Mouse (Mus musculus) monocyte, adult 5-6 weeks (primary cell): Measurements from ENCODE around the gene Casp6. TPM values are rescaled to one million over a fixed set of nuclear protein-coding genes. Genes with fewer than 3 reads are reported as not detected.

ENCODE experiments used
- ATAC-seq: fragments of 153-309, 156-312 bp; replicated peaks from 2 replicates; pipeline ENCODE4 v1.8.0; 2017; ENCODE audit warnings: mild to moderate bottlenecking; ENCODE audit not compliant: low TSS enrichment, insufficient number of reproducible peaks, severe bottlenecking, poor library complexity, low FRiP score
- total RNA-seq: library from RNA; stranded (forward); fragments of 200-1000, 200-491, 200-594 nt; gene quantifications from 3 replicates; pipeline ENCODE4 v1.2.3, GENCODE M21; 2017

The Casp6 gene
- total RNA-seq, 1 experiment from 2014 or later: 15.4 TPM

GRCm38 (mm10) chr3:129912025-129912424 lies 10.8 kb downstream of the Casp6 start:
- no peak for ATAC-seq

GRCm38 (mm10) chr3:129913241-129913640 lies 12.0 kb downstream of the Casp6 start:
- ATAC-seq: no peak

- ATAC-seq: no peak
These were observed 16.2 kb downstream of the Casp6 start for GRCm38 (mm10) chr3:129917424-129917823.

GRCm38 (mm10) chr3:129918434-129918833 lies 17.2 kb downstream of the Casp6 start:
- peak; percentile 63; the same call in 1 of the 2 replicates for ATAC-seq

- no peak for ATAC-seq
These were observed 22.4 kb downstream of the Casp6 start for GRCm38 (mm10) chr3:129923581-129923980.

- ATAC-seq: no peak
These were observed 24.6 kb downstream of the Casp6 start for GRCm38 (mm10) chr3:129925861-129926260.

GRCm38 (mm10) chr3:129930213-129930778 lies 29.1 kb downstream of the Casp6 start:
- ATAC-seq: no peak

GRCm38 (mm10) chr3:129932443-129932842 lies 31.2 kb downstream of the Casp6 start:
- no peak for ATAC-seq

- peak; percentile 46 for ATAC-seq
These were observed 35.3 kb downstream of the Casp6 start for GRCm38 (mm10) chr3:129936561-129936960.

GRCm38 (mm10) chr3:129937848-129938247 lies 36.6 kb downstream of the Casp6 start:
- no peak for ATAC-seq

- ATAC-seq: no peak
These were observed 37.8 kb downstream of the Casp6 start for GRCm38 (mm10) chr3:129939058-129939457.

- ATAC-seq: no peak
These were observed 39.6 kb downstream of the Casp6 start for GRCm38 (mm10) chr3:129940780-129941179.

- no peak for ATAC-seq
These were observed 40.1 kb downstream of the Casp6 start for GRCm38 (mm10) chr3:129941291-129941690.

- ATAC-seq: peak; percentile 75
These were observed 42.6 kb downstream of the Casp6 start for GRCm38 (mm10) chr3:129943813-129944212.

- no peak for ATAC-seq
These were observed 45.1 kb downstream of the Casp6 start for GRCm38 (mm10) chr3:129946217-129946914.

GRCm38 (mm10) chr3:129948359-129948758 lies 47.1 kb downstream of the Casp6 start:
- peak; percentile 67 for ATAC-seq

- ATAC-seq: peak; percentile 75
These were observed 48.0 kb downstream of the Casp6 start for GRCm38 (mm10) chr3:129949158-129949773.

GRCm38 (mm10) chr3:129953296-129953695 lies 52.1 kb downstream of the Casp6 start:
- ATAC-seq: peak; percentile 73

GRCm38 (mm10) chr3:129962533-129962932 lies 61.3 kb downstream of the Casp6 start:
- ATAC-seq: no peak
